Mouse (Mus musculus): ENCODE results near the gene Slc22a23.

GRCm38 (mm10) chr13:34256676-34257075 lies 88.3 kb downstream of the Slc22a23 start:
- TF ChIP-seq CTCF (IDR thresholded peaks at IDR 0.05; ENCODE audit: low read depth), result no peak
- no peak for TF ChIP-seq EP300 (IDR thresholded peaks at IDR 0.05; ENCODE audit: low read depth)

All from liver, embryonic 14.5 days (tissue).